Mouse (Mus musculus): ENCODE data around the gene Cd5l. TPM values are rescaled to one million over a fixed set of nuclear protein-coding genes. Genes with fewer than 3 reads are reported as not detected.

Gene Cd5l
- 0.16 TPM in 1 of 2 replicates, not detected in the other for polyA plus RNA-seq (2012; rRNA removed; ENCODE audit: low replicate concordance)

DNA sequence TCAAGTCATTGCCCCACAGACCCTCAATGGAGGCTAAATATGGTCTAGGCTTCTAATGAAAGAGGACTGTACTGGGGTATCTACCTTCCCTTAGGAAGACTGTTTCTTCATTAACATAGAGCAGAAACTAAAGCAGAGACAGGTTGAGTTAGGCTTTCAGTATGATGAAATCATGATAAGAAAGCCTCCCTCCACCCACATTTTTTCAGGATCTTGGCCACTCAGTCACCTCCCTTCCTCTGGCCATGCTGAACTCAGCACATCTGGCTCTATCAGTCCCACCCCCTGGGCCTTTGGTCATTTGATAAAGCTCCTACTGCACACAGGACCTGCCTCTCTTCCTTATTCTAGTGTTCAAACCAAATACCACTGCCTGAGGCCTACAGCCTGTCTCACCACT, at the start of gene Cd5l:
TSS of gene Cd5l (plus strand) at position 301 of the 400 bp plus-strand sequence.

DNA sequence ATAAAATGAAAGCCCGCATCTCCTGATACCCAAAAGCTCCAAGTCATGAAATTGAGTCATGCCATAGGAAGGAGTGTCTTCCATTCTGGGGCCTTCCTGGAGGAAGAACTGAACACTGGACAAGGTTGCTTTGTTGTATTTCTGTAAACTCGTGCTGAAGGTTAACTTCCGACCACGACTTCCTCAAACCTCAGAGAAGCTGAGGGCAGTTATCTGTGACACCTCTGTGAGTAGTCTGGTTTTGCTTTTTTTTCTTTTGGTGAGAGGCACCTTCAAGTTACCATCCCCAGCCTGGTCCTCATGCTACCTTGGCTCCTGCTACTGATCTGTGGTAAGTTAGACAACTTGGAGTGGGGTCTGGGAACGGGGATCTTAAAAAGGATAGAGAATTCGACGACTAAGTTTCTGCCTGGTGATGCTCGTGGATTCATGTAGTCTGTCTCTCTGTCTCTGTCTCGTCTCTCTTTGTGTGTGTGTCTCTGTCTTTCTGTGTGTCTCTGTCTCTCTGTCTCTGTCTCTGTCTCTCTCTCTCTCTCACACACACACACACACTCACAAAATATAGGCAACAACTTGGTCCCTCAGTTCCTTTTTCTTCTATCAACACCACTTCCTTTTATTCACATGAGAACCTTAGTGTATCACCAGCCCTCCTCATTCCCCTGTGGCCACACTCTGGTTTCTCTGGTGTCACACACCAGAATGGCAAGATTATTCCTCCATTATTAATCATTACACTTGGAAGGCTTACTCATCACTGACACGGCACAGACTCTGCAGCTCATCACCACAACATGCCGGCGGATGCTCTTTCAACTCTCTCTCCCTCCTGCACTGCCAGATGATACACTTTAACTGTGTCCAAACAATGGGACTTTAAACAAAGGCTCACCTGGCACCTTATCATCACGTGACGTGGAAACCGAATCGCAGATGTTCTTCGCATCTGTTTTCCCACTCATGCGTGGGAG, 18.8 kb downstream of the Cd5l start, which contains the start of gene Fcrl1:
TSS of gene Fcrl1 (plus strand) at position 193 of the 971 bp plus-strand sequence.

Other genes with a start within 250 kb of the Cd5l start
- 0.79 and 1.8 TPM in 2 replicates for gene Kirrel, start 183.1 kb upstream of the Cd5l start, polyA plus RNA-seq (2012; rRNA removed; ENCODE audit: low replicate concordance)
- gene Fcrls, start 94.1 kb upstream of the Cd5l start, polyA plus RNA-seq (2012; rRNA removed; ENCODE audit: low replicate concordance), result 0.62 and 1.5 TPM in 2 replicates
- gene Fcrl1, start 18.5 kb downstream of the Cd5l start, polyA plus RNA-seq (2012; rRNA removed; ENCODE audit: low replicate concordance), result 0.22 and 0.94 TPM in 2 replicates
- gene Fcrl5, start 77.9 kb downstream of the Cd5l start, polyA plus RNA-seq (2012; rRNA removed; ENCODE audit: low replicate concordance), result 0.04 TPM in 1 of 2 replicates, not detected in the other
- 10.8 and 12.3 TPM in 2 replicates for gene Etv3, start 167.5 kb downstream of the Cd5l start, polyA plus RNA-seq (2012; rRNA removed; ENCODE audit: low replicate concordance)

Measured in duodenum, adult 2 months (tissue).